Mouse (Mus musculus): ENCODE measurements around the gene Spats2l. TPM values are rescaled to one million over a fixed set of nuclear protein-coding genes. Genes with fewer than 3 reads are reported as not detected.

Spats2l gene
- not detected in 2 replicates for total RNA-seq (2023)

DNA sequence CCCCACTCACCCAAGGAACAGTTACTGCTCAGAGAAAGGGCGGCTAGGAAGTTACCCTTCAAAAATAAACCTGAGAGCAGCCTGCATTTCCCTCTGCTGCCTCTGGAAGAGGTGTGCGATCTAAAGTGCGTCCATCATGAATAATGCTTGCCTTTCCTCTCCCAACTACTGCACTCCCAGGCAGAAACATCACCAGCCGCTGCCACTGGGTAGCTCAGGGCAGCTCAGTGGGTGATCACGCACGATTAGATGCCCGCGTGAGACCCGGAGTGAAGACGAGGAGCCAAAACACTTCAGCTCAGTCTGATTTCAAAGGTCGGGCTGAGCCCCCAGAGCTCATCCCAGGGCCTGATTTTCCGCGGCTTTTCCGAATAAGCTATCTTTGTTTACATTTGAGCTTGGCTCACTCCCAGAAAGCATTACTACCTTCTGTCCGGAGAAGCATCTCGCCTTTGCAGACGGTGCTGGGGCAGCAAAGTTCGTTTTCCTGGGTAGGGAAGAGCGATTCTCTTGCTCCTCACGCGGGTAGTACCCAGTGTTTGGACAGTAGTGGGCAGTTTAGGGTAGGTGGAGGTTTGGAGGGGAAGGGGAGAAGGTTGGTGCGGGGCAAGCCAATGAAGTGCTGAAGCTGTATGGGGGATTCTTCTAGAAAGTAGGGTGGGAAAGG is at the start of gene Spats2l:
Spats2l (plus strand) TSS at position 162 of the 667 bp plus-strand sequence.

GRCm38 (mm10) chr1:57995432-57996132 is 221.6 kb downstream of the Spats2l start, which contains the start of gene Sgo2a:
Gene Sgo2a (plus strand): TSS chr1:57995971.

Other genes starting within 250 kb of the Spats2l start
- gene Sgo2a, start 221.8 kb downstream of the Spats2l start, total RNA-seq (2023) = 13.0 and 13.7 TPM in 2 replicates
- gene Kctd18, start 244.8 kb downstream of the Spats2l start, total RNA-seq (2023) = 21.7 and 29.3 TPM in 2 replicates